Mouse (Mus musculus) brain, embryonic 14.5 days (tissue): ENCODE results near the gene Snap23.

Experiments
- CTCF ChIP-seq: fragments of 200-500 bp; IDR thresholded peaks from 2 replicates; pipeline ENCODE4 v1.5.1; 2012; ENCODE audit warnings: inconsistent platforms, mild to moderate bottlenecking, moderate library complexity, borderline replicate concordance; ENCODE audit not compliant: insufficient read depth, insufficient read length; ENCODE audit errors: extremely low read depth
- POLR2A ChIP-seq: fragments of 200-500 bp; IDR thresholded peaks from 2 replicates; pipeline ENCODE4 v1.6.1; 2012; ENCODE audit warnings: mild to moderate bottlenecking, inconsistent platforms, borderline replicate concordance; ENCODE audit not compliant: poor library complexity, insufficient read depth, insufficient read length, severe bottlenecking; ENCODE audit errors: extremely low read depth

DNA sequence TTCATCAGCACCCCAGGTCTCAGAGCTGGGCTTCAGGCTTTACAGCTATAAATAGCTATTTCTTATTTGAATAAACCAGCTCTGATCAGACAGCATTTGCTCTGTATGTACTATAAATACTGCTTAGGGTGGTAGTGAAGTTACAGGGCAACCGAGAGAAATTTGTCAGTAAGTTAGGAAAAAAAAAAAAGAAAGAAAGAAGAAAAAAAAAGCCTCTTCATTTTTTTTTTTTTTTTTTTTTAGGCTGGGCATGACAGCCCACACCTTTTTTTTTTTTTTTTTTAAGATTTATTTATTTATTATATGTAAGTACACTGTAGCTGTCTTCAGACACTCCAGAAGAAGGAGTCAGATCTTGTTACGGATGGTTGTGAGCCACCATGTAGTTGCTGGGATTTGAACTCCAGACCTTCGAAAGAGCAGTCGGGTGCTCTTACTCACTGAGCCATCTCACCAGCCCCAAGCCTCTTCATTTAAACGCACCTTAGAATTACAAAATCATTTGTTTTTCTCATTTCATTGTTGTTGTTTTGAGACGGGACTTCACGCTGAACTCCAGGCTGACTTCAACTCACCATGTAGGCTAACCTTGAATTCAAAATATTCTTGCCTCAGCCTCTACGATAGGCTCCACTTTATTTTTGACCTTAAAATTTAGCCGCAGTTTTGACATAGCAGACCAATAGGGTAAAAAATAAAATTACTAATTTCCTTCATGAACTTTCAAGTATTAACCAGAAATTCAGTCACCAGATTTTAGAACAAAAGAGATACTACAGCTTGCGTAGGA is 60.8 kb downstream of the Snap23 start:
- no peak for TF ChIP-seq CTCF
- TF ChIP-seq POLR2A = no peak
